Mouse (Mus musculus): ENCODE results near the gene Gria4.
A peak's percentile ranks its signal among the peaks of the same experiment; 100 is the strongest.
"Not testable (repeated sequence)": the region's sequence is repeated elsewhere in the genome, so short reads cannot be mapped to it uniquely, and the experiment has no call there.

The Gria4 gene

DNA sequence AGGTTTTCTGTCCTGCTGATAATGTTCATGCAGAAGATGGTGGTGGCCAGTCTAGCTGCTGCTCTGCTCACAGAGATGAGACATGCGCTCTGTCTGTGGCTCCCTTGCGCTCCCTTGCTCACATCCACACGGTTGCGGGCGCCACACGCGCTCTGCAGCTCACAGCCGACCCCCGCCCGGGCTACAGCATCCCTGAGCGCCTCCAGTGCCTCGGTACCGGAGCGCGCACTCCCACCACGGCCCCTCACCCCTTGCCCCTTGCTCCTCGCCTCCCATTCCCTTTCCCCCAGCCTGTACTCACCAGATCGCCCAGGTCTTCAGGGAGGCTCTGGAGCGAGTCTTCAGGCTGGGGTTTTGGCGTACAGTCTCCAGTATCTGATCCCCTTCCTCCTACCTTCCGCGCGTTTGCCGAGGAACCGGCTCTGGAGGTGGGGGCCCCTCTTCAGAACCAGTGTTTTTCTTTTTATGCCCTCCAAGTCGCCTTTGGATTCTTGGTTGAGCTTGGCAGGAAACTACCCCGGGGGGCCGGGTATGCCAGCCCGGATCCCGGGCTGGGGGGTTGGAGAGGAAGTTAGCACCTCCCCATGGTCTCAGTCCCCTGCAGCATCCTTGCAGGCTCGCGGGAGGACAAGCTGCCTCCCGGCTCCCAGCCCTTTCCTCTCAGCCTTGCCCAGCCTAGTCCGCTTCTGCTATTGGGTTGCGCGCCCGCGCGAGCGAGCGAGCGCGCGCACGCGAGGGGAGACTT, at the start of gene Gria4:
TSS of gene Gria4 (minus strand) at position 691 of the 745 bp plus-strand sequence.
- DNase-seq = no peak

DNA sequence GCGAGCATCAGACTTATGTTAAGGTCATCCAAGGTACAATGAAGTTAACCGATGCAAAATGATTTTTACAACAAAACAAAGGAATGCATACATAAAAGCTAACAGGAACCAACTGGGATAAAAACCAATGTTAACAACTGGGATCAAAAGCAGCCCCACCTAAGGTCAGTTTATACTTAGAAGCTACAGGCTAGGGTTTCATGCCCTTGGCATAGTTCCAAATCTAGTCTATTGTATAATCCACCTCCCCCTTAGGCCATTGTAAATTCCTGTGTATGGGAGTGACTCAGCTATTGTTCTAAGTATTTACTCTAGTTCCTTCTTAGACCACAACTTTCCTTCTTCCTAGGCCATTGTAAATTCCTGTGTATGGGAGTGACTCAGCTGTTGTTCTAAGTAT, 14.9 kb upstream of the Gria4 start:
- DNase-seq = not testable (repeated sequence)

DNA sequence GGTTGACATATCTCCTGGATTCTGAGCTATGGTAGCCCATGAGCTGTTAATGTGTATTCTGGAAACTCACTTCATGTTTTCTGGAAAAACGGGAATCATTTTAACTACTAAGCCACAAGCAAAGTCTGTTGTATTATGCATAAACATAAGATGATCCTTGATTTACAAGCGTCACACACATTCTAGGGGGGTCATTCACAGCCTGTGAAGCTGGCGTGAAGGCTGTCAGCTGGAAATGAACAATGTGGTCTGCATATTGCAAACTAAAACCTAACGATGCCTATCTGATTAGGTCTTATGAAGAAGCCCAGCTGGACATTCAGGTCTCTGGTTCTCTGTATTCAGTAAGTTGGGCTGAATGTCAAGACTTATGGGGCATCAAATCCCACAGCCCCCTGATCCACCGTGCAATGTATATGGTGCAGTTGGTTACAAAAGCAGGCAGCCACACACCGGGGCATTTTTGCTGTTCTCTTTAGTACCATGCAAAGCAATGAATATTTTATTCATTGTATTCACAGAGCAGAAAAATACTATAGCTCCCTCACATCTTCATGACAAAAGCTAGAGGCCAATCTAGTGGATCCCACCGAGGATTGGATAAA, 7.2 kb upstream of the Gria4 start:
- no peak for DNase-seq

DNA sequence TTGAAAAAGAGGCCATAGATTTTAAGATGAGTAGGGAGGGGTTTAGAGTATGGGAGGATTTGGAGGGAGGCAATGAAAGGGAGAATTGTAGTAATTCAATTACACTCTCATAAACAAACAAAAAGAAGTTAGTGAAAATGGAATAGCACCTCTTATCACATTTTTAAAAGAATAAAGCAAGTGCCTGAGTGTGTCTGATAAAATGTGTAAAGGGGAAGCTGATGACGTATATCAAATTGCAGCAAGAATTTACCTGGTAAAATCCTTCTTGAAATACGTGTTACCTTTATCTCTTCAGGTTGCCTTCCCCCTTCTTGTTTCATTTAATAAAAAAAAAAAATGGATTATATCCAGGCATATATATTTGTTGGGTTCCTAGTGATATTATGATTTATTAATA, 1.4 kb upstream of the Gria4 start:
- DNase-seq = no peak

DNA sequence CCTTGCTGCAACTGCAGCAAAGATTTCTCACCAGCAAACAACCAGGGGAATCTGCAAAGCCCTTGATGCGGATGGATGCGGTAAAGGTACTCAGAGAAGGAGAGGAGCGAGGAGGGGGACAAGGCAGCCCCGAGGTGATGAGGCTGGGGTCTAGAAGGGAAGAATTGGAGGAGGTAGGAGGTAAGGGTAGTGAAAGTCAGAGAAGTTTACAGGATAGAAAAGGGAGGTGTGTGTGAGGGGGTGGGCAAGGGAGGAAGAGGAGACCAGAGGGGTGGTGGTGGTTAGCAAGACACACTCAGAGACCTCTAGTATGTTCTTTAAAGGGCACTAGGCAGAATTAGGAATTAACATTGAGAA, 233 bp upstream of the Gria4 start:
- no peak for DNase-seq

DNA sequence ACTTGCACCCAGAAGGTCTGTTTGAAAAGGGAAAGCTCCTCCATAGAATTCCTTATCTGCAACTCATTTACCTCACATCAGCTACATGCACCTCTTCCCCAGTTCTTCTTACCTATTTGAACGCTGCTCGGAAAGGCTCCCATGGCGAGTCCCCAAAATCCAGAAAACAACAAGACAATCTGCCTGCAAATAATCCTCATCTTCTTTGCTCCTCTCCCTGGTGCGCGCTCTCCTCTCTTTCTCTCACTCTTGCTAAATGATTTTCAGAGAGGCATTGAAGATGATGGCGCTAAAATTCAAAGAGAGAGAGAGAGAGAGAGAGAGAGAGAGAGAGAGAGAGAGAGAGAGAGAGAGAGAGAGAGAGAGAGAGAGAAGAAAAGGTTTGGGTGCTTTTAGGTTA, 959 bp downstream of the Gria4 start:
- DNase-seq = no peak

DNA sequence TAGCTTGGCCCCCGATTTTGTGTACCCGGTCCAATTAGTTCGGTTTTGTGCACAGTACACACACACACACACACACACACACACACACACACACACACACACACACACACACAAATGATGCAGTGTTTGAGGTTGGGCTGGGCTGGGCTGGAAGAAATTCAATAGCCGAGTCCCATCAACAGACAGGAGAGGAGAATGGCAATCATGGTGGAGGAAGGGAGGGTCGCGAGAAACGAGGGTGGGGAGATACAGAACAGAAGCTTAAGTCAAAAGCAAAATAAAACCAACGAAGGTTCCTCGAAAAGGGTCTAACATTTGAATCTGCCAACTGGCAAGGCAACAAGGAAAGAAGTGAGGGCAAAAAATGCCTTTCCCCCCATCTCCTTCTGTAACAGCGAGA, 1.6 kb downstream of the Gria4 start:
- DNase-seq = no peak

DNA sequence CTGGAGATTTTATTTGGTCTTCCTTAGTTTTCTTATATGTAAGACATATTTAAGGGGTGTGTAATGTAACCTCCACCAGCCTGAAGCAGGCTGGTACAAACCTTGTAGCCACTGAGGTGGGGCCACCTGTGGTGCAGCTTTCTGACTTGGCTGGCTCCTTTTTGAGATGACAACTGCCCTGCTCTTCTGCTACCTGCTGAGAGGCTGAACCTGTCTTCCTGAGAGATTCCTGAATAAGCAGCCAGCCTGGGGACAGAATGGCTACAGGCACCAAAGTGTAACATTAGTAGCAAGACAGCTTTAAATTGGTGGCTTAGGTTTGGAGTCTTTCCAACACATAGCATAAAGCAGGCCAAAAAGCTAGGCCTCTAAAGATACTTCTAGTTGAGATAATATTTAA, 46.6 kb downstream of the Gria4 start:
- DNase-seq = not testable (repeated sequence)

DNA sequence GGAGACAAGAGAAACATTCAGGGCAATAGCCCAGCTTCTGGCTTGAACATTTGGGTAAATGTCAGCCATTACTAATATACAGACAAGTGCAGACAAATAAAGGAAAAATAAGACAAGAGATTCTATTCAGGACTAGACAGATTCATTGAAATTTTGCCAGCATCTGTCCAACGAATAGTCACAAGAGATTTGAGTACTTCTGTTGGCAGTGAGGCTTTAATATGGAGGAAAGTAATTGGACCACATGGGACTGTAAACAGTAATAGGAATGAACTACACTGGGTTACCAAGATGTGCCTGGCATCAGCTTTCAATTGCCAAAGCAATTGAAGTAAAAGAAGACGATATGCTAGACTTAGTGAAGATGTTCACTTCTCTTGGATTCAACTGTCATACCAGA, 81.9 kb downstream of the Gria4 start:
- DNase-seq = no peak

DNA sequence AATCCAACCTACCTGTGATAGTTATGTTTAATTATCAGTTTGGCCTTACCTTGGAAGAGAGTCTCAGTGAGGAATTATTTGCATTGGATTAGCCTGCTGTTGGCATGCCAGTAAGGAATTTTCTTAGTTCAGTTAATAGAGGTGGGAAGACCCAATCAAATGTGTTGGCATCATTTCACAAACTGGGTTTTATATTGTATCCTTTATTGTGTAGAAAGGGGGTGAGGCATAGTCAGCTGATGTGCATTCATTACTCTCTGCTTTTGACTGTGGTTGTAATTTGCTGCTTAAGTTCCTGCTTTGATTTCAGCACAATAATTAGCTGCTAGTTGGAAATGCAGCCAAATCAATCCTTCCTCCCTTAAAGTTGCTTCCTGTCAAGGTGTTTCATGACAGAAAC, 83.7 kb downstream of the Gria4 start:
- no peak for DNase-seq

DNA sequence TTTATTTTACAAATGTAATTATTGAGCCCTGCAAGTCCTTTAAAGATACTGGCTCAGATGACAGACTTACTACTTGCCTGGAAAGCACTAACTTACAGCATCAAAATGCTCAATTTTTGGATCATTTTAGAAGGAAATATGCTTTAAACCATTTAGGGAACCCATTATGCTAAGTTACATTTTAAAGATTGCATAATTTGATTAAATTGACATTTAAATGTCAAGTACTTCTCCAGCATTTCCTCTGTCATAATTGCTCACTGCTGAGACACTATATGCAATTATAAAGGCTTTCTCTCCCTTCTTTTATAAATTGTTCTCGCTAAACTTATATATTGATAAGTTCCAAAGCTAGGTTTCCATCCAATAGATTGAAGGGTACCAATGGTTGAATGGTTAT, 108.9 kb downstream of the Gria4 start:
- no peak for DNase-seq

DNA sequence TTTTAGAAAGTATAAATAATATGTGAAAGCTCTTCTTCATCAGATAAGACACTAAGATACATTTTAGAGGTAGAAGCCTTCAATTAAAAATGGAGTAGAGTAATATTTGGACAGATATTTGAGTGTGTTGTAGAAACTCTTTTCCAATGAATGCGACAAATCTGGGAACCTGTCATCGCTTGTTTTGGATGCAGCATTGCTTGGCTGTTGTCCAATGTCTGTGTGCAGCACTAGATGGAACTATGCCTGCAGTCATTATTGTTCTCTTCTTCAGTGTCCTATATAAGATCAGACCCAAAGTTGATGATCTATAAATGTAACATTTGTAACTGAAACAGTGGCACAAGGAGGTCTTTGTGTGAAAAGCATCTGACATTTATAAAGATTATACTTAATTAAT, 115.8 kb downstream of the Gria4 start:
- DNase-seq = no peak

DNA sequence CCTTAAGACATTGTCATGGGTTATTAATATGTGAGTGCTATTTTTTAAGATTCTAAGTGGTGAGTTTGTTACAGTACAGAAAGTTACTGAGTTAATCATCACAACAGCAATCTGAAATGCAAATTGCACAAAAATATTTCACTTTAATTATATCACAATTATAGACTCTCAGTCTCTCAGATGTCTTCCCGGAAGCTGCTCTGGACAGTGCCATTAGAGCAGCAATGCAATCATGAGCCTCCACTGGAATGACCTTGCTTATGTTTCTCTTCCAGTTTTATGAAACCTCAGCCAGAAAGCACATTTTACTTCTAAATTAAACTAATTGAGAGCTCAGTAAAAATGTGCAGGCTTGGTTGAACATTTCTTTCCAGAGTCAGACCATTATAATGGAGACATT, 116.9 kb downstream of the Gria4 start:
- no peak for DNase-seq

DNA sequence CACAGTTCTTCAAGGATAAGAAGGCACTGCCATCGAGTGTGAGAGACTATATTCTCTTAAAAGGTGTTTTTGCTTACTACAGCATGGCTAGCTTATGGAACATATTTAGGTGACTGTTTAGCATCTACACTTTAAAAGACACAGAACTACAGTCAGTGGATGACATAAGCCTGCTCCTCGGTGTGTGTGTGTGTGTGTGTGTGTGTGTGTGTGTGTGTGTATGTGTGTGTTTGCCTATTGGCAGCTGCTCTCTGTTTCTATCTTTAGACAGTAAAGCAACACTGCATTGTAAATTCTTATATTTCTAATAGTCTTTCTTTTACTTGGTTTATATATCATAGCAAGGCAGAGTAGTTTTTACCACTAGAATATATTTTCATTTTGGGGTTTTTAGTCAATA, 130.3 kb downstream of the Gria4 start:
- no peak for DNase-seq

DNA sequence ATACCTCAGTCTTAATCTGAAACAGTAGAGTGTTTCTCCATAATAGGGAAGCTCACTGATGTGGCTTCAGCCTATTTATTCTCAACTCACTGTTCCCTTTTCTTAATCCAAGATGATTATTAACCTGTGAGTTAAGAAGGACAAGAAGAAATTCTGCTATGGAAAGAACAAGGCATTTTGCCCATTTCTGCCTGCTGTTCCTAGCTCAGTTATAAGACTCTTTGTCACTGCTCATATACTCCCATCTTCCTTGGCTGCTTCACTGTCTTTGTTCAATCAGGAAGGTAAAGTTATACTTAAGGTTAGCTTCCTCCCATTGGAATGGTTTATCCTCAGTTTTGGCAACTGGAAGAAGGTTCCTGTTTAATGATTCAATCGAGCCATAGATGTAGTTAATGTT, 133.6 kb downstream of the Gria4 start:
- DNase-seq = peak; percentile 9 to 10

DNA sequence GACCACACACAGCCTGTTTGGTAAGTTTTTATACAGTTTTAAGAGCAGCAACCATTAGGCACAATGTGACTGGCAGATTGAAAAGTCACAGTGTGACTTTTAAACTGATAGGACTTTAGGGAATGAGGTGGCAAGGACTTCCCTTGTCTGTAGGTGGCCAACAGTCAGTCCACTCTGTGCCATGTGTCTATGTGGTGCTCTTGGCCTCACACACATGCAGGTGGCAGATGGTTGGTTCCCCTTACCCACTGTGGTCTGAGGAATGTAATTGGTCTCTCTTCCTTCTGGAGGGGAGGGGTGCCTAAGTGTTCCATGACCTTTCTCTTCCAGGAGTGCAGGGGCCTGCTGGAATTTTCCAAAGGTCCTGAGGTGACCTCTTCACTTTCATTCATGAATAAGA, 137.1 kb downstream of the Gria4 start:
- no peak for DNase-seq

DNA sequence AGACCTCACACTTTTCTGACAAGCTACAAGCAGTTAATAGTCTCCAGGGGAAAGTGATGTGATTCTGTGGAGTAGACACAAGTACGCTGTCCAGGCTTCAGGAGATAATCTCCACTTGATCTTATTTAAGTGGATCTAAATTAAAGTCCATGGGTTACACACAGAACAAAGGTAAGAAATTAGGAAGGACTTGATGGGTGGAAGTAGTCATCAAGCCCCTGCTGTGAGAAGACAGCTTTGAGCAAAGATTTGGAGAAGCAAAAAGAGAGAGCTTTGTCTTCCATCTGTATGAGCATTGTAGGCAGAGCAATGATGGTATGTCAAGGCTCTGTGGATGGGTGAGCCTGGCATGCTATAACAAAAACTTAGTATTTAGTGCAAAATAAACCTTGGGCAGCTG, 141.7 kb downstream of the Gria4 start:
- DNase-seq = no peak

DNA sequence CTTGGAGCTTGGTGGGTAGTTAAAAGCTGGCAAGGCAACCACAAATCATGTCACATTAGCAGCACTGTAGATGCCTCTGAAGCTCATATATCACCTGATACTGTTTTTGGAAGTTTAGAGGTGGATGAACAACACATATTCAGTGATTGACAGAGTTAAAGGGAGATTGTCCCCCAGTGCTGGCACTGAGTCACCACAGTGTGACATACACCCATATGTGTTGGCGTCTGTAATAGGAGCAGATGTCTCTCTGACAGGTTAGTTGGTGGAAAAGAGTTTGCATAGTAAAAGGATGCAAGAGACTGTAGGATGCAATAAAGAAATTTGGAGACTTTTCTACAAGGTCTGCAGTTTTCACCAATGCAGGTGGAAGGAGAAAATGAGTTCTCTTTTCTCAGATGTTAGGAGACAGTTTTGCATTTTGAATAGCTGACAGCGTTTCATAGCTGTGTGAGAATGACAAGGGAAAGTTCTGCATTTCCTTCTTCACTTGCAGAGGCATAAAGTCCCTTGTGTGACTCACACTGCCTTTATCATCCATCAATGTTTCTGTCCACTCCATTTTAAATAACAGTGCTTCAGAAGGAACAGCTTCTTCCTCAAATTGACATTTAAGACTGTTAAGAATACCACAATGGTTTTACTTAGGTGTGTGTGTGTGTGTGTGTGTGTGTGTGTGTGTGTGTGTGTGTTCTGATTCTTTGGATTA, 156.7 kb downstream of the Gria4 start:
- no peak for DNase-seq

DNA sequence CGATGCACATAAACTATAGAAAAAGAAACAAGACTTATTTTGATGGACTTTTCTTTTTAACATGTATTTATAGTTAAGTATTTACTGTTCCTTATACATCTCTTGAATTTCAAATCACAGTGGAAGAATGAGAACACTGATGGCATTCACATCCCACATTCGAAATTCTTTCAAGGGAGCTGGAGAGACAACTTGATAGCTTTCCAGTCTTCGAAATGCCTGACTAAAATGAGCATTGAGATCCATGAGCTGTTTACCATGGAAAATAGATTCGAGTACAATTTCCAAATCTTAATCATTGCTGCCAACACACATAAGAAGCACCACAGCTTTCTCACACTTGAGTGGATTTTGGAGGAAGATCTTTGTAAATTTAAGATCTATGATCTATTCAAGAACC, 164.1 kb downstream of the Gria4 start:
- DNase-seq = no peak

DNA sequence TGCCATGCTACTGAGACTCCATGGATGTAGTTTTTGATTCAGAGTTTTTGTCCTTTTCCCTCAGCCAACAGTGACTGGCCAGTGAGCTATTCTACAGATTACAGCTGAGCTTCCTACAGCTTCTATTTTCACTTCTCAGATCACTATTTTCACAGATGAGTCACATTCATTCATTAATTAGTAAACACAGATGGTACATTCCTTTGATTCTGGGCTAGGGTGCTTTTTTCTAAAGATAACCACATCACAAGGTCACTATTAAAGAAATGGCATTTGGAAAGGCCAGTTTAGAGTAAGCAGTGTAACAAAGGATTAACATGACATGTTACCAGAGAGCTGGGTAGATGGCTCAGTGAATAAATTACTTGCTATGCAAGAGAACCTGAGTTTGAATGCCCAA, 180.7 kb downstream of the Gria4 start:
- no peak for DNase-seq

DNA sequence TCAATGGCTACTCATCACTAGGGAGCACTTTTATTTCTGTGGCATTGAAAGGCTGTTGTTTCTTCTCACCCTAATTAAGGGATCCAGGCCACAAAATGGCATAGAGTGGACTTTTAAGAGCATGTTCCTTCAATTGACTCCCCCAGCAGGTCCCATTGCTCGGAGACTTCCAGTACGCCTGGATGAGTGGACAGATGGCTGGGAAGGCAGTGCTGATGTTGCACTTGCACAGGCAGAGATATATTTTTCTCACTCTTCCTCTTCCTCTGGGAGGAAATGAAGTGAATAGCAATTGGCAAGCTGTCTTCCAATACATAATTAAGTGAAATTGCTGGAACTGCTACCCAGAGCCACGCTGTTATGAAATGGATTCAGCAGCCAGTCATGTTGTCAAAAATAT, 190.7 kb downstream of the Gria4 start:
- no peak for DNase-seq

DNA sequence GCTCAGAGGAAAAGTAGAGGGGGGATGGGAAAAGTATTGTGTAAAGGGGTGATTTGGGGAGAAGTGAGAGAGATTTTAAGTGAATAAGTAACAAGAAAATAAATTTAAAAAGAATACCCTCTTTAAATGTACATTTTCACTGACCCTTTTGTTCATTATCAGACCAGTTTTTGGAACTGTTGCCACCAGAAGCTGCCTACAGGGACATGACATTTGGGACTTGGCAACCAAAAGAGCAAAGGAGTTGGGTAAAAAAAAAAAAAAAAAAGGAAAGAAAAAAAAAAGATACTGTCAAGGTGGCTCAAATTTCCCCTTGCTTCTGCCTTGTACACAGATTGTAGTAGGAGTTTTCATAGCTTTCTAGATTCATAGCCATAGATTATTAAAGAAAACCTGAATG, 191.8 kb downstream of the Gria4 start:
- DNase-seq = no peak

DNA sequence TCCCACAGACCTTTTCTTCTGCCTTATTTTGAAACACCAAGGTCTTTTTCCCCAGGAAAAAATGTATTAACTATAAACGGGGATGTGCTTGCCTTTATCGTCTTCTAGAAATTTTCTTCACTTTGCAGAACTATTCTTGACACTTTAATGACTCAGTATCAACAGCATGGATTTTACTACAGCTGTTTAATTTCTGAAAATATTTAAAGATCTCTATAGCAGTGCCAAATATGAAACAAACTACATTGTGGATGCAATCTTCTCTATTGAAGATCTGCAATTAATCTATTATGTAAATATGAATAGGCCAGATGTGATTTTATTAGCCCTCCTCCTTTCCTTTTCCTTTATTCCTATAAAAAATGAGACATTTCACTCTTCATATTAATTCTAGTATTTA, 194.2 kb downstream of the Gria4 start:
- DNase-seq = no peak

DNA sequence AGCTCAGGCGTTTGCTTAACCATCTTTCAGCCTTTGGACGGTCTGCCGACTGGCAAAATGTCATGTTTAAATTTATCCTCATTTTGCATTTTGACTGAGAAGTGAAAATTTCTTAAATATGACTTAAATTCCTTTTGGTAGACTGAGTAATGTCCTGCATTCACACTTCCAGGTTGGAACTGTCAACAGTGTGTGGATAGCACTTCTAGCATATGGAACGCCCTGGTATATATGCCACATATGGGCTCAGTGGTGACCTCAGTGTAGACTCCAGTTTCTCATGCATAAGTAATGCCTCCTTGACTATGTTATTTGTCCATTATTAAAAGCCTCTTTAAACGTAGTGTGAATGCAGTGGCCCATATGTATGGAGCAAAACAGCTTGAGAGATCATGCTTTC, 222.4 kb downstream of the Gria4 start:
- DNase-seq = no peak
